Mouse (Mus musculus) left cerebral cortex, adult 18-20 months (tissue): ENCODE data around the gene Spo11. TPM values are rescaled to one million over a fixed set of nuclear protein-coding genes. Genes with fewer than 3 reads are reported as not detected.
A peak's percentile ranks its signal among the peaks of the same experiment; 100 is the strongest.

Experiments
- DNase-seq, 2 experiments: peaks; one replicate each; pipeline ENCODE4 v3.0.0; 2021 to 2022; ENCODE audit warnings: low spot score in 2 of 2, mixed read lengths in 1 of 2
- total RNA-seq, 2 experiments: library from RNA; stranded (reverse); gene quantifications; 2 replicates each; pipeline ENCODE4 v1.2.3; 2021

Gene Spo11
- total RNA-seq, 2 experiments from 2014 or later = 0.23 to 0.28 TPM

DNA sequence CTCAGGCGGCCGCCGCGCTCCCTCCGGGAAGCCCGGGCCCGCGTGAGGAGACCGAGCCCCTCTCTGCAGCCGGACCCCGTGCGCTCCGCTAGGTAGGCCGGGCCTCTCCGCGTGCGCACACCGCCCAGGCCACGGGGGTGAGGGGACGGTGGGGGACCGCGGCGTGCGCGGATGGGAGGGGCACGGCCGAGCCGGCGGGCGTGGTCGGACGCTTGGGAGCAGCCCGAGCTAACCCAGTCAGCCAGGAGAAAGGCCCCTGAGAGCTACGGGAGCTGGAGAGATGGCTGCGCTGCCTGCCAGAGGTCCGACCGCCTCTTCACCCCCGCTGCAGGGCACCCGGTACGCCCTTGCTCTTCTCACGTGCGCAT lies 22.8 kb downstream of the Spo11 start:
- peak; percentile 23 to 56 for DNase-seq

DNA sequence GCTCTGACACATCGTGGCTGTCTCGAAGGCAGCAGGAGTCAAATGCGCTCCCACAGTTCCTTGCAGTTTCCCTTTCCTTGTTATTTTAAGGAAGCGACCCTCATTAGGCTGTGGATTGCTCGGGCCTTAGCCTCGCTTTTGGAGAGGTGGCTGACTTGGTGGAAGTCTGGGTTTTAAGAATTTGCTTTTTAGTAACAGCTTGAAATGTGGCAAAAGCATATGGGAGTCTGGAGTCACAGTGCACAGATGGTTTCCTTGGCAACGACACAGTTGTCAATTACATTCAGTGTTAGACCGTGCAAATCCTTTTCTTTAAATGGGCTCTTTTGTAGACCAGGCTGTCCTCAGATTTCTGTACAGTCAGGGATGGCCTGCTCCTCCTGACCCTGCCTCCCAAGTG lies 23.4 kb downstream of the Spo11 start:
- no peak for DNase-seq

DNA sequence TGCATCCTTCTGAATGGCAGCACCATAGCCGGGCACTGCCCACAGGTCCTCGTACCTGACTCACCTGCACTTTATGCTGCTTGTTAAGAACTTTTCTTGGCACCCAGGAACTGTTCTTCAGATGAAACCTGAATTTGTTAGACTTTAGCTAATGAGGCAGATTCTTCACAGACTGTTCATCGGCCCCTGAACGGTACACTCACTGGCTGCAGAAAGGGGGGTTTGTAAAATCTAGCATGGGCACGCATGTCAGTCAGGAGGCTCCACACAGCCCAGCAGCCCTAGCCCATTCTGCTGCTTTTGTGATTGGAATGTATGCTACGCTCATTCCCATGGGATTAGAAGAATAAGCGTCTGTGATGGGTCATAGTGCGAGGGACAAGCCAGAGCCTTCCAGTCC lies 26.2 kb downstream of the Spo11 start:
- no peak for DNase-seq

DNA sequence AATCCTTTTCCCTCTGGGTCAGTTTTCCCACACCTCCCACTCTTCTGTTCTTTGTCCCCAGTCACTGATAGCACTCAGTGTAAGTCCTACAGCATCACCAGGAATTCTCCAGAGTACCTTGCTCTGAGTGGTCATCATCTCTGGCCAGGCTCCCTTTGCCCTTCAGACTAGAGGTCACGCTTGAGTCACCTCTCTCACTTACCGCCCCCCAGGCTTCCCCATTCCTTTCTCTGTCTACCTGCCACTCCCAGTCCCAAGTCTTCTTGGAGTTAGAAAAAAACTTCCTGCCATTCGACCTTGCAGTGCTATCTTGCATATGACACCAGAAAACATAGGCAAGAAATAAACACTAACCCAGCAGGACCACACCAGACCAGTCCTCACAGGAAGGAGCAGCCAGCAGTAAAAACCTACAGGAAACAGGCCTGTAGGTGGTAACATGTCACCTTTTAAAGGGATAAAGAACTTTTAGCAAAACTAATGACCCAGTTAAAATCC lies 32.8 kb downstream of the Spo11 start:
- DNase-seq = no peak

DNA sequence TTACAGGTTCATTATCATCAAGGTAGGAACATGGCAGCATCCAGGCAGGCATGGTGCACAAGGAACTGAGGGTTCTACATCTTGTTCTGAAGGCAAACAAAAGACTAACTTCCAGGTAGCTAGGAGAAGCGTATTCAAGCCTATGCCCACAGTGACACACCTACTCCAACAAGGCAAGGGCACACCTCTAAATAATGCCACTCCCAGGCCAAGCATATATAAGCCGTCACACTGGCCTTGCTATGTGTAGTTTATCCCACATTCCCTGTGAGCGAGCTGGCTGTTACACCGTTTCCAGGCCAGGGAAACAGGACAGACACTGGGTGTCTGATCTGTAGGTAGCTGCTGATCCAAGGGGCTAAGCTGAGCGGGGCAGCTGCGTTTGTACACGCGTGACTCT lies 33.9 kb downstream of the Spo11 start:
- DNase-seq = no peak

DNA sequence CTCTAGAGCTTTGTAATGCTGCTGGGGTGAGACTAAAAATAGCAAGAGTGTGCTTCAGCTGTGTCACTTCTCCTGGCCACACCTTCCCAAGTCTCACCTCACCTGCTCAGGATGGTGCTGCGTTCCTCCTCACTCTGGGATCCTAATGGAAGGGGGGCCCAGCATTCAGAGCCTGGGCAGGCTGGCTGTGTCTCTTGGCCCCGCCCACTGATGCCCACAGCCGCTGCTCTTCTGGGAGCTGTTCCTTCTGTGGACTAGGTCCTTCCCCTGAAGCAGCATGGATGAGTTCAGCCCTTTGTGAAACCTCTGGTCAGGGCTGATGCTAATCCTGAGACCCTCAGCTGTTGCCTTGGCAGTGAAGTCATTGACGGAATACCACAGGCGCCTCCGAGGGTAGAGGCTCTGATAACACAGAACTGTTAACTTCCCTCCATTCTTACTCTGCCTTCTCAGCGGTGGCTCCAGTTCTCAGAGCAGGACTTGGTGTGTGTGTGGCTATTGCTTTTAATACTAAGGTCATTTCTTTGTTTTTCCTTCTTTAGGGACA lies 37.3 kb downstream of the Spo11 start:
- DNase-seq = no peak

DNA sequence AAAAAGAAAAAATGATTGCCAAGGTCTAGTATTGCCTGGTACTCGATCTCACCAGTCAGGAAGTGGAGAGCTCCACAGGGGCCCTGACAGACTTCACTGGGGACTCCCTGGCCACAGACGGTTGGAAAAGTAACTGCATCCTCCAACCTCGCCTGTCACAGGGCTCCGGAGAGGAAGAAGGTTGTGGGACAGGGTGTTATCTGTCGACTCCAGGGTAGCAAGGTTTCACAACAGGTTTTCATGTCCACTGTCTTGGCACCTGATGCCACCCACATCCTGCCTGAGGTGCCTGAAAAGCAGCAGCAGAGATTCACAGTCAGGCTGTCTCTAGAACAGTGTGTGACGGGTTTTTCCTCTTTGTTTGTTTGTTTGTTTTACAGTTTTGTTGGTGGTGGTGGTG lies 40.4 kb downstream of the Spo11 start:
- DNase-seq = no peak

DNA sequence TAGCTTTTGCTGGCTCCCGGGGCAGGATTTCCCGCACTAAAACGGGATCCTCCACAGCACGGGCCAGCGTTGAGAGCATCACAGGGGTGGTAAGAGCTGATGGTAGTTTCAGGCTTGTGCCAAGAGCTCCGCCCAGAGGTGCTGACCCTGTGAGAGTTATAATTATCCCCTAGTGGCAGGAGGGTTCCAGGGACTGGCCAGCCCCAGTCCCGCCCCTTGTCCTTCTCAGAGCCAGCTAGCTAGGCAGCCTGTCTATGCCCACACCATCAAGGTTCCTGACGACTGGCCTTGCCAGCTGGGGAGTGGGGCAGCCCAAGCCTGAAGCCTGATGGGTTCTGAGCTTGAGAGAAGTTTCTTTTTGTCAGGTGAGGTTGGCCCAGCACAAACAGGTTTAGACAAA lies 41.1 kb downstream of the Spo11 start:
- DNase-seq = no peak

DNA sequence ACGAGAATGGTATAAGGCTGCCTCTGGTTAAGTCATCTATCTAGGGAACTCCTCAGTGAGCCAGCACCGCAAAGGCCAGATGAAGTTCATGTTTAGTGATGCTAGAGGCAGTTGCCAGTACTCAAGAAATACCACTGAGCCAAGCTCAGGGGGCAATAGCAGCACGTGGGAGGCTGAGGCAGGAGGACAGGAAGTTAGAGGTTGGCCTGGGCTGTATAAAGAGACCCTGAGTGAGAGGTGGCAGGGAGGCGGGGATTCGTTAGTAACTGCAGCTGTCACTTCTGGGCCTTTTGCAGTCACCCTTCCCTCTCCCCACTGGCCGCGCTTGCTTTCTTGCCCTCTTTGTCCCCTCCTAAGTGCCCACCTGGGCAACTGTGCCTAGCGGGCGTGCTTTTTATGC lies 41.8 kb downstream of the Spo11 start:
- DNase-seq = no peak

DNA sequence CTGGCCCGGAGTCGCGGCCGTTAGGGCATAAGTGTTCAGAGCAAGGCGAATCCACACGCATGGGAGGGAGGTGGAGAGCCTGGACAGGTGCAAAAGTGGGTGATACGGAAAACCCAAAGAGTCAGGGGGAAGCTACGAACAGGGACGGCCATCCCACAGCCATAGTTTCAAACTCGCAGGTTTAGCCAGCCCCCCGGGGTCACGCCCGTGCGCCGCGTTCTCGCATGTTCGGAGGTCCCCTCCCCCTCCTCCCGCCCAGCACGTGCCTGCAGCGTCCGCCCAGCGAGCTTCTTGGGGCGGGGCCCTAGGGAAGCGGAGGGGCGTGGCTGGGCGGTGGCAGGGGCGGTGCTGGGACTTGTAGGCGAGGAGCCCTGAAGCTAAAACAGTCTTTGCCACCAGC lies 42.3 kb downstream of the Spo11 start:
- peak; percentile 78 to 79 for DNase-seq

DNA sequence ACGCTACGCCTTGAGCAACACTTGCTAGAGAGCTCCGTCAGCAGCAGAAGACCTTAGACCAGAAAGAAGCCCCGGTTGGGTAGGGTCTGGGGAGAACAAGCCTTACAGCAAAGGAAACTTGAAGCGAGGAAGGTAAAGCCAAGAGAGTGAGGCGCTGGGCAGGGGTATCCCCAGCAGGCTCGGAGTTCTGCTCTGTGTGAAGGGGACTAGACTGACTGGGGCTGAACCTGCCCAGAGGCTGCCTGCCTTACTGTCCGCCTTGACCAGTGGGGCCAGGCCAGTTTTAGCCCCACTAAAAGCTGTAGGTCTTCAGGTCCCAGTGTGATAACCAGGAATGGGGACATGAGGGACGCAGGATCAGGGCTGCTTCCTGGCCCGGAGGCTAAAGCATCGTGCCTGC lies 42.9 kb downstream of the Spo11 start, which contains the start of gene Rbm38:
Gene Rbm38, plus strand, starts transcription at position 69 of the 400 bp plus-strand sequence.
- no peak for DNase-seq

DNA sequence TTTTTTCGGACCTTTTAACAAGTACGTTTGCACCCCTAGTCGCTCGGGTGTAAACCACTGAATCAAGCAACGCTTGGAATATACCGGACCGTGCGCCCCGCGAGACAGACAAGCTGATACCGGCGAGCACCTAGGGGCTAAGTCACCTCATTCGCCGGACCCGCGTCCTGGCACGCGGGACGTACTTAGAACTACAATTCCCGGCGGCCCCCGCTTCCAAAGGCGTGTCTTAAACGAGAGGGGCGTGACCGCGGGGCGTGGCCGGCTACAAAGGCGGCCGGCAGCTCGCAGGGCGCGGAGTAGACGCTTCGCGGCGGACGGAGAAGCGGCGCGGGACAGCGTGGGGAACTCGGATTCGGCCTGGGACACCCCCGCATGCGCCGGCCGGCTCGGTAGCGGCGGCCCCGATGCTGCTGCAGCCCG lies 44.1 kb downstream of the Spo11 start:
- peak; percentile 90 to 91 for DNase-seq

DNA sequence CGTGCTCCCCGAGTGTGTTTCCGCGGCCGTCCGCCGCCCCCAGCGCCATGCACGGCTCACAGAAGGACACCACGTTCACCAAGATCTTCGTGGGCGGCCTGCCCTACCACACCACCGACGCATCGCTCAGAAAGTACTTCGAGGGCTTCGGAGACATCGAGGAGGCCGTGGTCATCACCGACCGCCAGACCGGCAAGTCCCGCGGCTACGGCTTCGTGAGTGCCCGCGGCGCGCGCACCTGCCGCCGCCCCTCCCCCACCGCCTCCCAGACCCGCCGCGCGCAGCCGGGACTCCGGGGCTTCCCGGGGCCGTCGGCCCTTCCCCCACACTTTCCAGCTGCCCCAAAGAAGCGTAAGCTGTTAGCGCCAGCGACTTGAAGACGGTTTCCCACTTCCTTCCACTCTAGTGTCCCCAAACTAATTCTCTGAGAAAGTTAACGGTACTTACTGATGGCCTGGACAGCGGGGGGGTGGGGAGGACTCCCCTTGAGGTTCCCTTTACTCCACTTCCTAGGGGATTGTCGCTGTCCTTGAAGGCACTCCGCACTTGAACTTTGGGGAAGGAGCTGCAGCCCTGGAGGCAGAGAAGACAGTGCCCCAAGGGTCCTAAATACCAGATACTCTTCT lies 44.7 kb downstream of the Spo11 start:
- peak in 1 of 2 experiments; percentile 24 for DNase-seq

DNA sequence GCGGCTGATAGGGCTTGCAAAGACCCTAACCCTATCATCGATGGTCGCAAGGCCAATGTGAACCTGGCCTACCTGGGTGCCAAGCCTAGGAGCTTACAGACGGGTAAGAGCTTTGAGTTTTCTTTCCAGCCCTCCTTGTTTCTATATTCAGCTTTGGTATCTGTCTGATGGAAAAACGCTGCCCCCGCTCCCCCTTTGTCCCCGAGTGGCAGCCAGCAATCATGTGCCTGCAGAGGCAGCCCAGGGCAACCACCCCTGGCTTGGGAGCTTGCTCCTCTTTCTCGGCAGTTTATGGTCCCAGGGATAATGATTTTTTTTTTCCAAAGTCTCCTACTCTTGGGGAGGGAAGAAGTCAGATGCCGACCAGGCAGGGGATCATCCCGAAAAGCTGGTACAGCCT lies 45.3 kb downstream of the Spo11 start:
- no peak for DNase-seq

DNA sequence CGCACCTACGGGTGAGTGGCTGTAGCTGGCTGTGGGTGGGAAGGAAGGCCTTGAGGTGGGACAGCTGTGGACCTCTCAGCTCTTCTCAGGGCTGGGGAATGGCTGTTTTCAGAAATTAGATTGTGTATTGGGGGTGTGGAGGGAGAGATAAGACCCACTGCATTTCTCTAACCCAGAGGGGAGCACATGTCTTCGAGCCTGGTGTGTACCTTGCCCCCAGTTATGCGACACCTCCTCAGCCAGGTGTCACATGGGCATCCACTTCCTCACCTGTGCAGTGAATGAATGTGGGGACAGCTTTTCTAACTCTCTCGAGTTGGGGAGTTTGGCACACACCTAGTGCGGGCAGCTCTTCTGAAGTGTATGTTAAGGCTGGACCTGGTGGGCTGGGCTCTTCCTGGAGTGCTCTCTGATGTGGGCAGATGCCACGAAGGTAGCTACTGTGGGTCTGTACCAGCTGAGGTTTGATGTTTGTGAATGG lies 45.9 kb downstream of the Spo11 start:
- no peak for DNase-seq

DNA sequence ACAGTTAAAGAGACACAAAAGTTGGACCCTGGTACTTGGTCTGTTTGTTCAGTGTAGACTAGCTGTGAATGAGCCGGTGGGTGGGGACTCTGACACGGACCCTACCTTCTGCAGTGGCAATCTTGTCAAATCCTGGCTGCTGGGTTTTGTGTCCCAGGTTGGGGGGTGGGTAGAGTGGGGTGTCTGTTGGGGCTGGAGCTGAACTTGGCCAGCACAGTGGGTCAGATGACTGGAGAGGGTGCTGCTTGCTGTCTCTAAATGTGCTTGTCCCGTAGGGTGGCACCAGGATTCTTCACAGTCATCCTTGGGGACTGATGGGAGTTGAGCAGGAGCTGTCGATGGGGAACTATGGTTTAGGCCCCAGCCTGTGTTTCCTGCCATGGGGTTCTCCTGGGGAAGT lies 46.5 kb downstream of the Spo11 start:
- DNase-seq = no peak

DNA sequence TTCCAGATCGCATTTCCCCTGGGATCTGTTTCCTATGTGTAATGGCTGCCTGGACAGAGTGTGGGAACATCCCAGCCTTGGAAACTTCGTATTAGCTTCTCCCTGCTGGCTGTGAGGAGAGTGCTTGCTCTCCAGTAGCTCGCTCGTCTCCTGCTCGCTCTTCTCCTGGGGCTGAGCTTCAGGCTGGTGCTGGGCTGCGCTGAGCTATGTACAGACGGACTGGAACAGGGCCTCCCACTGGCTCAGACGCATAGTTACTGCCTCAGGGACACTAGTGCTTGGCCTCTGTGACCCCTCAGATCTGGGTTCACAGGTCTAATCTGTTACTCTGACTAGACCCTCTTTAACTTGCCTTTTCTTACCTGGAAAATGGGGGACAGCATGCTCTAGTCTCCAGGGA lies 46.9 kb downstream of the Spo11 start:
- no peak for DNase-seq

DNA sequence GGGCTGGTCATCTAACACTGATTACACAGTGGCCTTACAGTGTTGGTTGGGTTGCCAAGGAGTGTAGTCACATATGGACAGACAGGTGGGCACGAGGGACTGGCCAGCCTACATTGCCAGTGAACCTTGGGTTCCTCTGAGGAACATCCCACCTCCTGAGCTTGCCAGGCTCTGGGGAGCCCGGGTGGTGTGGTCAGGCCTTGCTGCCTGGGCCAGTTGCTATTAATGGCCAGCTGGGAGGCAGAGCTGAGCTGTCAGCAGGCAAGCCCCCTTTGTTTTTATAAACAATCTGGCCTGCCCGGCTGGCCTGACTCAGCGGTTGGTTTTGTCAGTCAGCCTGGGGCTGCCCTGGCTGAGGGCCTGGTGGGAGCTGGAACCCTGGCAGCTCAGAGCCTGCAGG lies 47.4 kb downstream of the Spo11 start:
- DNase-seq = no peak

DNA sequence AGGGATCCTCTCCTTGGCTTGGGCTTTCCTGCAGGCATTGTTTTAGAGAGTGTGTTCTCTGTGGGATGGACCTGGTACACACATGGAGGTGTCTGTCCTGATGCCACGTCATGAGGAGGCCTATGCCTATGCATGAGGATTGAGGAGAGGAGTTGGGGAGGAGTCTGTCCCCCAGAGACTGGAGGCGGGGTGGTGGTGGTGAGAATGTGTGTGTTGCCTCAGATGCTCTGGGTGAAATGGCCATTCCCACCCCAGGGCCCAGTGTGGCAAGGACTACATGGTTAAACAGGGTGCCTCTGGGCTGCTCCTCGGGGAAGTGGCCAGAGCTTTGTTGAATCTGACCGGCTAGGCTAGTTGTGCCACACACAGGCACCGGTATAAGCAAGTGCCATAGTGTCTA lies 48.8 kb downstream of the Spo11 start:
- no peak for DNase-seq

DNA sequence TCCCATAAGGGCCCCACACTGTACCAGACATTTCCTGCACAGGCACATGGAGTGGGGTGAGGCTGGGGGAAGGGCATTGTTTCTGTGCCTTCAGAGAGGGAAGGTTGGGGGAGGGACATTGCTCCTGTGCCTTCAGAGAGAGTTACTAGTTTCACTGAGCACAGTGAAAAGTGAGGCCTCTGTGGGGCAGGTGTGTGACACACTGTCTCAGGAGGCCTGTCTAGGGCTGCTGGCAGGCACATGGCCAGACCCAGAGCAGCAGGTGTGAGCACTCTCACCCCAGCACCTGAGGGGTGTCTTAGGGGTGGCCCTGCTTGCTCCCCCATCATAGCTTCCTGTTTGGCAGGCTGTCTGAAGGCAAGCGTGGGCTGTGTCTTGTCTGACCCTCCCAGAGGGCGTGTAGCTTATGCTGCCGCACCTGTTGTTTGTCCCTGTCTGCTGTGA lies 49.2 kb downstream of the Spo11 start:
- DNase-seq = no peak

DNA sequence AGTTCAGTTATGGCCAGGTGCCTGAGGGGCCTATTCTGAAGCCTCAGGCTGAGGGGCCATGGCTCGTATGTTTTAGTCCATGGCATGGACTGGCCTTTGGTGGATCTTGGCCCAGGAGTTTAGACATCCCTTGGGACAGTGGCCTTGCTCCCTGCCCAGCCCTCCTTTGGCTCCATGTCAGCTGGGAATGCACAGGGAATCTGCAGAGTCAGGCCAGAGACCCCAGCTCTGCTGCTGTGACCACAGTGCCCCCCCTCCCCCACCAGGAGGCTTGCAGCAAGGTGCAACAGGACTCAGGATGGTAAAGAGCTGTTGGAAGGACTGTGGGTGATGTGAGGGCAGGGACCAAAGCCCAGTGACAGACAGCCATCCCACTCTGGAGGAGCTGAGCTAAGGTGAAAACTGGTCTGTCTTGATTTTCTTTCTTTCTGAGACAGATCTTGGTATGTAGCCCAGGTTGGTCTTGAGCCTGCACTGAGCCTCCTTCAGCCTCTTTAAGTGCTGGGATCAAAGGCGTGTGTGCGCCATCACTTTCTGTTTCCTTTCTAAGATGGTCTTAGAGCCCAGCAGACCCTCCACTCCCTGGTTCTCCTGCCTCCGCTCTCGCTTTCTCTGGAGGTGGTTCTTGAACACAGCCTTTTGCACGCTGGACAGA lies 49.8 kb downstream of the Spo11 start:
- DNase-seq = no peak

DNA sequence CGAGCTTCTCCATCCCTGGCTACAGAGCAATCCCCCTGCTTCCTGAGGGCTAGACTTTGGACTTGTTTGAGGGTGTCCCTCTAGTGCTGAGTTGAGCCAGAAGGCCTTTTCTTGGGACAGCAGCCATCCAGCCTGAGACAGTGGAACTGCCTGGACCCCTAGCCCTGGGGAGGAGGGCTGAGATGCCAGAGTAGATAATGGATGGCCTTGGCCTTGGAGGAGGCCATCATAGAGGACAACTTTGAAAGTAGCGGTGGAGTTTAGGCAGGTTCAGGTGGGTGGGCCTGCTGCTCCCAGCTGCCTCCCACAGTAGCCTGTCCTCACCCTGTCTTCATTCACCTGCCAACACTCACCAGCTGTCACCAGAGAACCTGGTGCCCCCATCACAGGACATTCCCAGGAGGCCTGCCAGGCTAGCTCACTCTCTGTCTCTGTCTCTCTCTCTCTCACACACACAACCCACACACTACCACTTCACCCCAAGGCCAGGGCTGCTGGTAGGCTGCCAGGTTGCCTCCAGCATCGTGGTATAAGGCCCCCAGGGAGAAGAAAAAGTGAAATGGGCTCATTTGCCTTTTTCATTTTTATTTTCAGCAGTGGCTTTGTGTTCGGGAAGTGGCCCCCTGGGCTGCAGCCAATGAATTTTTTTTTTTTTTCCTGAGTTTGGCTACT lies 50.5 kb downstream of the Spo11 start:
- DNase-seq = no peak
